Mouse (Mus musculus) layer of hippocampus, postnatal 14 days (tissue): Measurements from ENCODE around the gene Gpr83. TPM values are rescaled to one million over a fixed set of nuclear protein-coding genes. Genes with fewer than 3 reads are reported as not detected.
"Not testable (repeated sequence)": the region's sequence is repeated elsewhere in the genome, so short reads cannot be mapped to it uniquely, and the experiment has no call there.

Experiments used
- DNase-seq, 2 experiments: peaks; one replicate each; pipeline ENCODE4 v3.0.0; 2021 to 2022; ENCODE audit warnings: low spot score in 2 of 2, mixed read lengths in 1 of 2
- total RNA-seq, 2 experiments: library from RNA; stranded (reverse); gene quantifications; 2 replicates each; pipeline ENCODE4 v1.2.3; 2021

Gpr83 gene
- total RNA-seq, 2 experiments from 2014 or later, result 12.1 to 13.3 TPM

DNA sequence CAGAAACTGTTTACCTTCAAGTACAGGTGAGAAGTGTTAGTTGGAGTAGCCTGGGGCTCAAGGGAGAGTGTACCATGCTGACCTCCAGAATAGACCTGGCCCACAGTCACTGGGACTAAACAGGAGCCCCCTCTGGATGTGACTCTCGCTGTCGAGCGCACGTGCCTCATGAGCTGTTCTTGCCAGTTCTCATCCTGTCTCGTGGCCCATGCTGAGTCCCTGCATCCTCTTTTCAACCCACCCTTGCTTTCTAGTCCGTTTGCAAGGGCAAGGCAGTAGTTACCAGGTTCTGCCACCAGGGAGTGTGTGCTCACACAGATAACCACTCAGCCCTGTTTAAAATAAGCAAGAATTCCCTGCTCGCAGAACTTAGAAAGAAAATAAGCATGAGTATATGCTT, 6.9 kb downstream of the Gpr83 start:
- DNase-seq, result peak; percentile 53 to 65

DNA sequence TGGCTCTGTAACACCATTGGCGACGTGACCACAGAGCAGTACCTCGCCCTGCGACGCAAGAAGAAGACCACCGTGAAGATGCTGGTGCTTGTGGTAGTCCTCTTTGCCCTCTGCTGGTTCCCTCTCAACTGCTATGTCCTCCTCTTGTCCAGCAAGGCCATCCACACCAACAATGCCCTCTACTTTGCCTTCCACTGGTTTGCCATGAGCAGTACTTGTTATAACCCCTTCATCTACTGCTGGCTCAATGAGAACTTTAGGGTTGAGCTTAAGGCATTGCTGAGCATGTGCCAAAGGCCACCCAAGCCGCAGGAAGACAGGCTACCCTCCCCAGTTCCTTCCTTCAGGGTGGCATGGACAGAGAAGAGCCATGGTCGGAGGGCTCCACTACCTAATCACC, 8.3 kb downstream of the Gpr83 start:
- DNase-seq, result no peak

DNA sequence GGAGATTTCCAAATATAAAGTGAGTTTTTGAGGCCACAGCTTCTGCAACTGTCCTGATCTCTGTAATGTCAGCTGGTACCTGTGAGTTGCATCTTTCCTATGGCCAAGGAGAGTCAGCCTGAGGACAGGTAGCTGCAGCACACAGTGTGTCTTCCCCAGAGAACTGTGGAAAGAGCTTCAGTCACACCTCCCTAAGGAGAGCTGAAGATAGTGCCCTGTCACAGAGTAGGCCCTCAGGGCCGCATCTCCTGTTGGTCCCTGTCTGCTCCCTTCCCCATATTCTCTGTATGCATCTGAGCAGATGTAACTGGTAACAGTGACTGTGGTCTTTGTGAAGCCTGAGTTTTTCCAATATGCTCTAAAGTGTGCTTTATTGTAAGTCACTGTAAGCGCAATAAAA, 10.4 kb downstream of the Gpr83 start:
- DNase-seq, result no peak

DNA sequence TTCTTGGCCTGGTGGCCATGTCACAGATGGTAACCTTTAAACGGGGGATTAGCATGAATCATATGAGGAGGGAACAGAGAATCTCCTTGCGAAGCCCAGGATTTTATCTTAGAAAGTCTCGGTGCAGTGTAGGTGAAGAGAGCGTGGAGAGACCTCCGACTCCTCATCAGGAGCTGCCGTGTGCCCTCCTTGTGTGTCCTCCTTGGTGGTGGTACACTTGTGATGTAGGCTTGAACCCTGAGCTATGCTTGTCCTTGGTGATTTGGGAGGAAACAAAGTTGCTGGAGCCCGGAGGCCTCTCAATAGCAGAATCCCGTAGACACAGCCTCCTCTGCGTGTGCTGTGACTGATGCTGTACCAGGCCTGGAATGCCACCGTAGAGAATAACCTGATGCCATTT, 10.8 kb downstream of the Gpr83 start:
- DNase-seq, result no peak

DNA sequence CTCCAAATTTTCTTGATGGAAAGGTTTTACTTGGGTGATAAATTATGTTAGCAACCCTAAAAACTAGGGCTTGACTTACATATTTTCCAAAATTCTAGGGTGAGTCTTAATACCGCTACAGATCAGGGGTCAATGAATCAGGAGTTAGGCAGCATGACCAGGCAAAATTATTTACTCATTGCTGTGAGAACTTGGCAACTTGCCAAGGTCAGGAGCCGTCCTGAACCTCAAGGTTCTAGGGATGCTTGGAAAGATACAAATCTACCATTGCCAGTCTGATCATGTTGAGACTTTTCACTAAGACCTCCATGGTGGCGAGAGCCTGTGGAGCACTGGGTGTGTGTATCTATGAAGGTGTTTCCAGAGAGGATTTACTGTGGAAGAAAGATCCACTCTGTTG, 11.5 kb downstream of the Gpr83 start:
- no peak for DNase-seq

DNA sequence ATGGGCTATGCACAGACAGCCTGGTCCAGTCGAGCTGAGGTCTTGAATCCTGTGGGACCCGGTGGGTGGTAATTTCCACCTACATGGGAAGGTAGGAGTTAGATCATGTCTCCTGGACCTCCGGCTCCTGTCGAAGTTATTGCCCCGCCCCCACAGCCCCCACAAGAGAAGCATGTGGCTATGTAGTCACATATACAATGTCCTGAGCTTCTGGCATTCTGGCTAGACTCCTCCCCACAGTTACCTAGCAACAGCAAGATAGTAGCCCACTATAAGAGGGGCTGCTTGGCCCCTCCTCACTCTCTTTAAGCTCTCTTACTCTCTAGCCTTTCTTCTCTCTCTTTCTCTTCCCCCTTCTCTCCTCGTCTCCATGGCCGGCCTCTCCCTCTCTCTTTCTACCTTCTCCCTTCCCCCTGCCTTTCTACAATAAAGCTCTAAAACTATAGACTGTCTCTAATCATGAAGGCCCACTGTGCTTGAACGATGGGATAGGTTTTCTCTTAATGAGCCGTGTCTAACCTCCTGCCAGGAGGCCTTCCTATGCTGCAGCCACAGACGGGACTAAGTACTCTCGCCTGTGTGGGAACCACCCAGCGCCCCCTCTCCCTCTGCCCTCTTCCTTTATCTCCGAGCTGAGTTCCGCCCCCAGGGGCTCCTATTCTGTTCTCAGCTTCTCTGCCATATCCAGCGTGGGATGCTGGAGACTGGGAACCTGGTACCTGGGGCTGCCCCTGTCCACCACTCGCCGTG, 12.3 kb downstream of the Gpr83 start:
- DNase-seq, result no peak

DNA sequence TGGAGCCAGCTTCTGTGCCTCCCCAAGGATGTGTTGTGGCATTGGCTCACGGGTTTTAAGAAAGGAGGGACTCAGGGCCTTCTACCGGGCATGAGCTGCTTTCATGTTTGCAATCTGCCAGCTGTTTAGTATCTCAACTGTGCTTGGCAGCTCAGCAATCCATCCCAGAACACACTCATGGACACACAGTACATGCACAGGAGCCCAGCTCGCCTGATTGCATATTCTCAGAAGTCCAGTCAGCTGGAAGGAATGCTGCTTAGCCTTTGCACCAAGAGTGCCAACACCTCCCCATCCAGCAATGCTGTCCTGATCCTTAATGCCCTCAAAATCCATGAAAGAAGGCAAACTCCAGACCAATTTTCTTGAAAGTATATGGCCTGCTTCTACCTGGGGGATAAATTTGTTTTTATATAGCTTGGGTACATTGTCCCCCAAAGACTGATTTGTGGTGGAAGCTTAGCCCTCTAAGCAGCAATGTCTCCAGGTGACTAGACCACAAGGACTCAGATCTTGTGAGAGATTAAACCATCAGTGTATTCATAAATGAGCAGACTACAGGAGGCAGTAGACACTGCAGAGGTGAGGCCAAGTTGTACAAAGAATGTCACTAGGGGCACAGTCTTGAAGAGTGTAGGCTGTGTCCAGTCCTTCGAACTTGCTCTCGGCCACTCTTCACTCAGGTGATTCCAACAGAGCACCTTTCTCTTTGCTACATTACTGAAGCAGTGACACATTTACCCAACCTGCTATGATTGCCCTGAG, 15.9 kb downstream of the Gpr83 start:
- no peak for DNase-seq

DNA sequence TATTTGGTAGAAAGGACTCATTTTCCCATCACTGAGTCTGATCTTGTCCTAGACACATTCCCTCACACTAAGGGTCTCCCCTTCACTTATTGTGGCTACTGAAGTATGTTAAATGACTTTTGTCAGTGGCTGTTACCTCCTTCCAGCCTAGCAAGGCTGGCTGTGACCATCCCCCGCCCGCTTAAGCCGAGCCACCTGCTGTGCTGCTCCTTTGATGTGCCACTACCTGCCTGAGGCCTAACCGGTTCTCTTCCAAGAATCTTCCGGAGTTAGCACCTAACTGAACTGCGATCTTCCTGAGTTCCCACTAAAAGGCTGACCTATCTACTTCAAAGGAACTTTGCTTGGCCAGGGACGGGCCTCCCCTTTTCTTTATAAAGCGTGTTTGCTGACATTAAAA, 16.6 kb downstream of the Gpr83 start:
- not testable (repeated sequence) for DNase-seq

DNA sequence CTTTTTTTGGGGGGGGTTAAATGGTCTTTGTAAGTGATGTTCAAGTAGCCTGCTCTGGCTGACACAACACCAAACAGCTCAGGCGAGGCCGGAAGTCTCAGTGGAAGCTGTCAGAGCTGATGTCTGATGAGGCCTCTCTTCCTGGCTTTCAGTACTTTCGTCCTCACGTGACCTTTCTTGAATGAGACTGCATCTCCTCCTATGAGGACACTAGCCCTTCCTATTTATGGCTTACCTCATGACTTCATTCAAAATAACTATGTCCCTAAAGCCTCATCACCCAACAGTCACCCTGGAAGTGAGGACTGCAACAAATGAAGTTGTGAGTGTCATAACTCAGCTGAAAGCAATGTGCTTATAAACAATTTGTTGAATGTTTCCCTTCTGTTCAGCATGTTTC, 24.6 kb downstream of the Gpr83 start:
- DNase-seq, result no peak

DNA sequence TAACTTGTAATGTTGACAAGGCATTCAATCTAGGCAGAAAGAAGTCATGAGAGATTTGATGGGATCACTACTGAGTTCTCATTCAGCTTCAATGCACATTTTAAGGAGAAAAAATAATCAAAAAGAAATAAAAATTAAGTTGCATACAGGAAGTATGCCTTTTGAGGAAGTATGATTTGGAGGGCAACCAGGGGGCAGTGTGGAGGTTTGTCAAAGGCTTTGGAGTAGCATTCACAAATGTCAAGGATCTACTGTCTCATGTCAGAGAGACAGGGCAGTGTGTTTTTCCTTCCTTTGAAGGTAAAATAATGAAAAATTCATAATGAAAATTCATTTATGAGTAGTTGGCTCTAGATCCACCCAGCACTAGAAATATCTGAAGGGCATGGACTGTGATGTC, 25.1 kb downstream of the Gpr83 start:
- no peak for DNase-seq

DNA sequence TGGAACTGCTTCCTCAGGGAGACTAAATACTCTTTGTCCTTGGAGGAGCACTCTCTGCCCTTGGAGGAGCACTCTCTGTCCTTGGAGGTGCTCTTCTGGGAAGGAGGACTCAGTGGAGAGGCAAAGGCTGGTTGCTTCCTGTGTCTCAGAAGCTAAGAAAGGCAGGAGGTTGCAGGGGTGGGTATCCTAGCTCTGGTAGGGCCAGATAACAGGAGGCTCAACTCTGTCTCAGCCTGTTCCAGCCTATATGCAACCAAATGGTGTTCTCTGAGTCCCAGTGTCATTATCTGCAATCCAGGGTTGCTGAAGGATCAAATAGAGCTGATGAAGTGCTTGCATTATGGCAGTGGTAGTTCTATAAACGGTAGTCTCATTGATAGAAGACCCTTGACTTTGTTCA, 25.9 kb downstream of the Gpr83 start:
- no peak for DNase-seq

DNA sequence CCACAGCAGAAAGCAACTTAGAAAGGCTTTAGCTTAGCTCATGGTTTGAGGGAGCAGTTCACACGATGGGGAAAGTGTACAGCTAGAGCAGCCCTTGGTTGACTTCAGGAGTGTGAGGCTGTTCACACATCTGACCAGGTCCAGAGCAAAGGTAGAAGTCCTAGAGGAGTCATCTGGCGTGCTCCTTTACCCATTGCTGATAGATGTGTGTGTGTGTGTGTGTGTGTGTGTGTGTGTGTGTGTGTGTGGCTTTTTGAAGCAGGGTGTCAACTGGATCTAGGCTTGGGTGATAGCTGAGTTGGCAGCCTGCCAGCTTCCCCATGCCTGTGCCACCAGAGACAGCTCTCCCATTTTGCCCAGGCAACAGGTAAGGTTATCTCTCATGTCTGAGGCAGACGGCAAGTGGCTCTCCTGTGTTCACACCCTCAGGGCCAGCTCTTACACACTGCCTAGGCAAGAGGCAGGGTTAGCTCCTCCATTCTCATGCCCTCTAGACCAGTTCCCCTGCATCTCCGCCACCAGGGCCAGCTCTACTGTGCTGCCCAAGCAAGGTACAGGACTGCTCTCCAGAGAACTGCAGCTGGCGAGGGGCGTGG, 27.9 kb downstream of the Gpr83 start:
- no peak for DNase-seq

DNA sequence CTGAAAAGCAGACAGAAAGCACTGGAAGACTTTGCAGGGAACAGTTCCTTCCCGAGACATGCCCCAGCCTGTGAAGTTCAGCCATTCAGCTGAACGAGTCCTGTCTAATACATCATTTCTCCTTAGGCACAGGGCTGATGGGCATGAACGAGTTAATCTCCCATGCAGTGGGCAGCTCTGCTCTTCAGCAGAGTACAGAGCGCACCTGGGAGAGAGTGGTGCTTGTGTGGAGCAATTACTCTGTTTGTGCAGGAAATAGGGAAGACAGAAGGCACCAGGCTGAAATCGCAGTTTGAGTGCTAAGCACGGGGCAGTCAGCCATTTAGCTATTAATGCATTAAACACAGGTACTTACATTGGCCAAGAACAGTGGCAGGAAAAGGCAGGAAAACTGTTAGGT, 28.7 kb downstream of the Gpr83 start:
- no peak for DNase-seq

DNA sequence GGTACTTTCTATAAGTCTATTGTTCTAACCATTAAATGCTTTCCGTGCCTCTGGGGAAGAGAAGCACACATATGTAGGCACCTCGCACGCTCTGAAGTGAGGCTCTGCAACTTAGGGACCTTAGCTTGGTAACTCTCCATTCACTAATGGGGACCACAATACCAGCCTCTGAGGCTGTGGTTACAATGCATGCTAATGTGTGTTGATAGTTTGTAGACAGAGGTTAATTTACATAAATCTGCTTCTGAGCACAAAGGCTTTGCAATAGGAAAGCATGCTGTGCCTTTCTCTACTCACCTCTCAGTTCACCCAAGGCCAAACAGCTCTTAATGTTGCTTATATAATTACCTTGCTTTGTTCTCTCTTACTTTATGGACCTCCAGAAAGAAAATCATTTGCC, 30.7 kb downstream of the Gpr83 start:
- no peak for DNase-seq

DNA sequence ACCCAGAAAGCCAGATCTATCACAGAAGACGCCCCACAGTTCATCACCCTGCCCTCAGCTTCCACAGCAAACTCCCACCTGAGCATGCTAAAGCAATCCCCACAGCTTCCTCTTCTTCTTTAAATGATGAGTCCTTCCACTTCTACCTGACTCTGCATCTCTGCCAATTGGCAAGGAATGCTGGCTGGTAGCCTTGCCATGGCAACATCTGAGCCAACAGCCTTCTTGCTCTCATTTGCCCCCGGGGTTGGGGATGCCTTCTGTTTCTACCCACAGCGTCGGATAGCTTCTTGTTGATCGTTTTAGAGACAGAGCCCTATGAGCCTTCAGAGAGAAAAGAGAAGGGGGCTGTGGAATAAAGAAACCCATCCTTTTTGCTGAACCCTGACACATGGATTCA, 31.9 kb downstream of the Gpr83 start:
- DNase-seq, result no peak

DNA sequence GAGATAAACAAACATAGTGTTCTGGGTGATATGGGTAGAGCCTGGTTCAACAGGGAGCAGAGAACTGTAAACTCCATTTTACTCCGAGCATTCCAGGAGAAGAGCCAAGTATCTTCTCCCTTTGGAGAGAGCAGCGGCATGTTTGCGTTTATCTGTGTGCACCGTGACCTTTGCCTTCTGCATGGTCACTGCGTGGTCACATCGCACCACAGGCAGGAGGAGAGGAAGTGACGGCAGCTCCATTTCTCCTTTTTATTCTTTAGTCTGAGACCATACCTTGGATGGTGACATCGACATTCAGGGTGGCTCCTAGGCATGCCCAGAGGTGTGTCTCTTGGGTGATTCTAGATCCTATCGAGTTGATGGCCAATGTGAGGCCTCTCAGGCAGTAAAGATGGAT, 33.4 kb downstream of the Gpr83 start:
- DNase-seq, result no peak

DNA sequence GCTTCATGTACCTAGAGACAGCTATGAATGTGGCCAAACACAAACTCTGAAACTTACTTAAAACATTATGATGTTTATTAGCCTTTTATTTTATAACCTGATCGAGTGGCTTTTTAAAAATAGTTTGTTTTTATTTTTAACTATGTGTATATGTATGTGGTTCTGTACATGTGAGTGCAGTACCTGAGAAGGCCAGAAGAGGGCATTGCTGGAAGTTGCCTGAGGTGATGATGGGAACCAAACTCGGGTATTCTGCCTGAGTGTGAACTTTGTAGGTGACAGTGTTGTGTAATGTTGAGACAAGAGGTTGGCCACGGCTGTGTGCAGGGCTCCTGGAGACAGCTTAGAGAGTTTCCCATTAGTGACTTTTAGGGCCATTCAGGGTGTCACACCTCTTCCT, 34.6 kb downstream of the Gpr83 start:
- DNase-seq, result no peak

DNA sequence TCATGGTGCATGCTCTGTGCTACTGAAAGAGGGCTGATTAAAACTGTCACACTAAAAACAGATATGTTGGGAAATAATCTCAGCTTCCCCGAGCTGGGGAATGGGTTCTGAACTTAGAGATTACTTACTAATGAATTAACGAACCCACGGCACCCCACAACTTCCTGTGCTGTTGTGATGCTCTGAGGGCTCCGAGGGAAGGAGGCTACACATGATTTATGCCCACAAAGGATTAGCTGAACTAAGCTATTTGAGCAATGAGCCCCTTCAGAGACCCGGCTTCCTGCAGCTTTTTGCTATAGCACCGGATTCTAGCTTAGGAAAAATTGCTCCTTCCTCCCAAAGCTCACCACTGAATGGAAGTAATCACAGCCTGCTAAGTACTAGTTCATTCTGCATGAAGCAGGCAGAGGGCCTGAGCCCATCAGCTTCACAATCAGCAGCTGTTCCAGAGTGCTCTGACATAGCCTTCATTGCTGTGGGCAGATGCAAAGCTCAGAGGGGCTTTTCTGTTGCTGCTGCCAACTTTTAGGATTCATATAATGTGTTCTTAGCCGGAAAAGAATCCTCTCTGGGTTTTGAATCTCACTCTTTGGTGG, 35.3 kb downstream of the Gpr83 start:
- DNase-seq, result no peak

DNA sequence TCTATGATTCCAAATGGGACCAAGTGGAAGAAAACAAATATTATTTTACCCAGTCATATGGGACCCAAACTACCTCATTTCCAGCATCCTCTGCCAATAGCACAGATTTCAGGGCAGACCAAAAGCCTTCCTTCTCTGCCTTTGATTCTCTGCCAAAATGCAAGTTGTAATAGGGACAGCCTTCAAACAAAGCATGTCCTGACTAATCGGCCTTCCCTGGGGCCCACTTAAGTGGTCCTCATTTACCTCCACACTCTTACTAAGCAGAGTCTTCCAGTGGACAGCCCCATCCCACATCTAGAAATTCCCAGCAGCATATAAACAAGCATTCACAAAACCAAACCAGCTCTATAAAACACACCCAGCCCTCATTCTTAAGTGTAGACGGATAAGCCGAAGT, 37.1 kb downstream of the Gpr83 start:
- DNase-seq, result peak in 1 of 2 experiments; percentile 31

DNA sequence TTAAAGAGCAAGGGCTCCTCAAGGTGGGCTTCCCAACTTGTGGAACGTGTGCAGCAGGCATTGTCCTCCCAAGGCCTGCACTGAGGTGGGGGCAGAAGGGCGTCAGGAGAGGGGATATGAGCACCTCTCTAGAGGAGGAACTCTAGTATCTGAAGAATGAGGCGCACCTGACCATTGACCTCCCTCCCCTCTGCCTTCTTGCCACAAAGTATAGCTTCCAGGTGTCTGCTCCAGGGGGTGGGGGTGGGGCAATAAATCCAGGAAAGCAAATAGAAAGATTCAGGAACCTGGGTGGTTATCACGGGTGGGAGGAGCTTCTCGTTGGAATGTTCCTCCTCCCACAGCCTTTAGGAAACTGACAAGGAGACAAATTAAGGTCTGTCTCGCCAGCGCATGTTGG, 41.7 kb downstream of the Gpr83 start:
- DNase-seq, result no peak

DNA sequence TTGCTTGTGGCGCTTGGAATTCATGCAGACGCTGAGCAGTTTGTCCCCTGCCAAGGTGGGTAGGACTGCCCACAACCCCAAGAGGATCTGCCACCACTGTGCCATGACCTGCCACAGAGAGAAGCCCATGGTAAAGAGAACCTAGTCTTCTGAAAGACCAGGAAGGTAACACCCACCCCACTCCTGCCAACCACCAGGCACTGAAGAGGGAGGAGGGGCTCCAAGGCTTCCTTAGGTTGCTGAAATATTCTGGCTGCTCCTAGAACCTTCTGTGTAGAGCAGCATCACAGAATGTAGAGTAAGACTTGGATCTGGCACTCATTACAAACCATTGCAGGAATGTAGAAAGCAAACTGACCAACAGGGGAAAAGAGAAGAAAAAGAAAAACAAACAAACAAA, 42.4 kb downstream of the Gpr83 start:
- no peak for DNase-seq

DNA sequence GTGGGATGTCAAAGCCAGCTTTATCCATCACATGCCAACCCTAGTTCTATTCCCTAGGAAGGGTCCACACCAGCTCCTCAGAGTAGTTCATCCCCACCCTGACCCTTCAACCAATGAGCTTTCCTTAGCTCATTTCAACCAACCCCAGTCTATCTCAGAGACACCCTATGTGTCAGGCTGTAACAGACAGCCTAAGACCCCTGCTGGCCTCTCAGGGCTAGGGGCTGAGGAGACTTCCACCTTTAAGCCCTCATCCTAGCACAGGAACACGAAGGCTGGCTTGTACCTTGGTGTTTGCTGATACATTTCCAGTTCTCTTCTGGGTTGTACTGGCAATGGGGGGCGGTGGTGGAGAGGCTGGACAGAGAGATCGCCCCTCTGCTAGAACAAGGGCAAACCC, 43.0 kb downstream of the Gpr83 start:
- no peak for DNase-seq
